Mouse (Mus musculus): ENCODE data around the gene Il4ra. TPM values are rescaled to one million over a fixed set of nuclear protein-coding genes. Genes with fewer than 3 reads are reported as not detected.

The Il4ra gene
- polyA plus RNA-seq, 1 experiment, result 31.9 TPM

- no peak for TF ChIP-seq GATA1 (IDR thresholded peaks at IDR 0.05; ENCODE audit: borderline replicate concordance, low read length)
- no peak for TF ChIP-seq FLI1 (IDR thresholded peaks at IDR 0.05; ENCODE audit: low read length)
- H3K36me3 ChIP-seq (replicated peaks; ENCODE audit: low read length), result no peaks in the 10 kb centered on the region
- H3K27me3 ChIP-seq (replicated peaks), result peaks cover 20% of the 10 kb centered on the region
- H3K4me1 ChIP-seq, result peaks cover 46% of the 10 kb centered on the region
- H3K4me3 ChIP-seq (replicated peaks), result no peak overlapping the region
- no peaks in the 10 kb centered on the region for H3K9me3 ChIP-seq
Measured at GRCm38 (mm10) chr7:125545331-125545730, 6.6 kb upstream of the Il4ra start.

GRCm38 (mm10) chr7:125546727-125547126, 5.2 kb upstream of the Il4ra start:
- Histone ChIP-seq H3K9me3 (no peaks in the 10 kb centered on the region), H3K27me3 (replicated peaks) (peaks cover 18% of the 10 kb centered on the region), H3K4me3 (replicated peaks) (no peak overlapping the region), H3K4me1 (peaks cover 52% of the 10 kb centered on the region), H3K36me3 (replicated peaks; ENCODE audit: low read length) (no peaks in the 10 kb centered on the region)
- no peak for TF ChIP-seq FLI1 (IDR thresholded peaks at IDR 0.05; ENCODE audit: low read length)
- no peak for TF ChIP-seq GATA1 (IDR thresholded peaks at IDR 0.05; ENCODE audit: borderline replicate concordance, low read length)

- Histone ChIP-seq H3K36me3 (replicated peaks; ENCODE audit: low read length) (peaks cover 7% of the 10 kb centered on the region), H3K9me3 (no peaks in the 10 kb centered on the region), H3K4me1 (peaks cover 51% of the 10 kb centered on the region), H3K4me3 (replicated peaks) (no peak overlapping the region), H3K27me3 (replicated peaks) (peaks cover 9% of the 10 kb centered on the region)
- no peak for TF ChIP-seq FLI1 (IDR thresholded peaks at IDR 0.05; ENCODE audit: low read length)
- TF ChIP-seq GATA1 (IDR thresholded peaks at IDR 0.05; ENCODE audit: borderline replicate concordance, low read length), result no peak
Measured at GRCm38 (mm10) chr7:125549916-125550315, 2.0 kb upstream of the Il4ra start.

GRCm38 (mm10) chr7:125550881-125551381, 989 bp upstream of the Il4ra start:
- H3K36me3 ChIP-seq (replicated peaks; ENCODE audit: low read length), result peaks cover 7% of the 10 kb centered on the region
- no peaks in the 10 kb centered on the region for H3K9me3 ChIP-seq
- H3K4me1 ChIP-seq, result peaks cover 60% of the 10 kb centered on the region
- peak overlapping the region; percentile 95 for H3K4me3 ChIP-seq (replicated peaks)
- H3K27me3 ChIP-seq (replicated peaks), result peaks cover 9% of the 10 kb centered on the region
- TF ChIP-seq FLI1 (IDR thresholded peaks at IDR 0.05; ENCODE audit: low read length), result no peak
- no peak for TF ChIP-seq GATA1 (IDR thresholded peaks at IDR 0.05; ENCODE audit: borderline replicate concordance, low read length)

GRCm38 (mm10) chr7:125552851-125553555, 1.1 kb downstream of the Il4ra start:
- Histone ChIP-seq H3K27me3 (replicated peaks) (peaks cover 9% of the 10 kb centered on the region), H3K4me1 (peaks cover 81% of the 10 kb centered on the region), H3K9me3 (no peaks in the 10 kb centered on the region), H3K36me3 (replicated peaks; ENCODE audit: low read length) (peaks cover 19% of the 10 kb centered on the region), H3K4me3 (replicated peaks) (peak overlapping the region; percentile 95)
- TF ChIP-seq FLI1 (IDR thresholded peaks at IDR 0.05; ENCODE audit: low read length) (no peak), GATA1 (IDR thresholded peaks at IDR 0.05; ENCODE audit: borderline replicate concordance, low read length) (no peak)

- Histone ChIP-seq H3K4me1 (peaks cover 89% of the 10 kb centered on the region), H3K4me3 (replicated peaks) (peak overlapping the region; percentile 95), H3K9me3 (no peaks in the 10 kb centered on the region), H3K36me3 (replicated peaks; ENCODE audit: low read length) (peaks cover 26% of the 10 kb centered on the region), H3K27me3 (replicated peaks) (peaks cover 9% of the 10 kb centered on the region)
- TF ChIP-seq GATA1 (IDR thresholded peaks at IDR 0.05; ENCODE audit: borderline replicate concordance, low read length), result no peak
- no peak for TF ChIP-seq FLI1 (IDR thresholded peaks at IDR 0.05; ENCODE audit: low read length)
Measured at GRCm38 (mm10) chr7:125553653-125554428, 1.9 kb downstream of the Il4ra start.

GRCm38 (mm10) chr7:125554456-125555114, 2.7 kb downstream of the Il4ra start:
- Histone ChIP-seq H3K9me3 (no peaks in the 10 kb centered on the region), H3K27me3 (replicated peaks) (peaks cover 9% of the 10 kb centered on the region), H3K4me1 (peaks cover 96% of the 10 kb centered on the region), H3K4me3 (replicated peaks) (peak overlapping the region; percentile 95), H3K36me3 (replicated peaks; ENCODE audit: low read length) (peaks cover 33% of the 10 kb centered on the region)
- TF ChIP-seq FLI1 (IDR thresholded peaks at IDR 0.05; ENCODE audit: low read length), result no peak
- no peak for TF ChIP-seq GATA1 (IDR thresholded peaks at IDR 0.05; ENCODE audit: borderline replicate concordance, low read length)

GRCm38 (mm10) chr7:125555351-125555872, 3.5 kb downstream of the Il4ra start:
- TF ChIP-seq GATA1 (IDR thresholded peaks at IDR 0.05; ENCODE audit: borderline replicate concordance, low read length) (no peak), FLI1 (IDR thresholded peaks at IDR 0.05; ENCODE audit: low read length) (no peak)
- Histone ChIP-seq H3K4me1 (peaks cover 96% of the 10 kb centered on the region), H3K27me3 (replicated peaks) (peaks cover 2% of the 10 kb centered on the region), H3K36me3 (replicated peaks; ENCODE audit: low read length) (peaks cover 42% of the 10 kb centered on the region), H3K9me3 (no peaks in the 10 kb centered on the region), H3K4me3 (replicated peaks) (peak overlapping the region; percentile 95)

GRCm38 (mm10) chr7:125556096-125556495, 4.2 kb downstream of the Il4ra start:
- Histone ChIP-seq H3K27me3 (replicated peaks) (peaks cover 1% of the 10 kb centered on the region), H3K9me3 (no peaks in the 10 kb centered on the region), H3K36me3 (replicated peaks; ENCODE audit: low read length) (peaks cover 48% of the 10 kb centered on the region), H3K4me1 (peaks cover 96% of the 10 kb centered on the region), H3K4me3 (replicated peaks) (peak overlapping the region; percentile 95)
- no peak for TF ChIP-seq GATA1 (IDR thresholded peaks at IDR 0.05; ENCODE audit: borderline replicate concordance, low read length)
- TF ChIP-seq FLI1 (IDR thresholded peaks at IDR 0.05; ENCODE audit: low read length), result no peak
